Mouse (Mus musculus) embryonic facial prominence, embryonic 14.5 days (tissue): ENCODE data around the gene Tmc7. TPM values are rescaled to one million over a fixed set of nuclear protein-coding genes. Genes with fewer than 3 reads are reported as not detected.
A peak's percentile ranks its signal among the peaks of the same experiment; 100 is the strongest.

Source experiments
- ATAC-seq: fragments of 200-750 bp; cut with Nextera tagmentation; 2 replicates; pipeline ENCODE4 v1.8.0; 2017; ENCODE audit warnings: low read depth, moderate number of reproducible peaks, moderate TSS enrichment
- DNase-seq: peaks from one replicate; pipeline ENCODE4 v3.0.0-alpha.2; 2015; ENCODE audit warnings: low spot score
- H3K27ac ChIP-seq: fragments of 300-500 bp; sonication (generic); replicated peaks from 2 replicates; pipeline ENCODE4 v1.5.1; 2014; ENCODE audit warnings: low read depth, mild to moderate bottlenecking, low read length, moderate library complexity
- H3K27me3 ChIP-seq: fragments of 300-500 bp; sonication (generic); replicated peaks from 2 replicates; pipeline ENCODE4 v1.6.1; 2014; ENCODE audit warnings: low read length; ENCODE audit not compliant: control insufficient read depth, insufficient read depth
- H3K36me3 ChIP-seq: fragments of 300-500 bp; sonication (generic); 2 replicates; pipeline ENCODE4 v1.6.1; 2014; ENCODE audit warnings: low read length, mixed read lengths; ENCODE audit not compliant: control insufficient read depth, insufficient read depth
- H3K4me1 ChIP-seq: fragments of 300-500 bp; sonication (generic); 2 replicates; pipeline ENCODE4 v1.6.1; 2014; ENCODE audit warnings: antibody characterized with exemption, low read length; ENCODE audit not compliant: control insufficient read depth, insufficient read depth
- H3K4me2 ChIP-seq: fragments of 300-500 bp; sonication (generic); 2 replicates; pipeline ENCODE4 v1.6.1; 2014; ENCODE audit warnings: low read depth, mild to moderate bottlenecking, low read length, moderate library complexity, mixed read lengths
- H3K4me3 ChIP-seq: fragments of 300-500 bp; sonication (generic); 2 replicates; pipeline ENCODE4 v1.5.1; 2014; ENCODE audit warnings: low read depth, mild to moderate bottlenecking, low read length
- H3K9ac ChIP-seq: fragments of 300-500 bp; sonication (generic); 2 replicates; pipeline ENCODE4 v1.6.1; 2014; ENCODE audit warnings: low read depth, mild to moderate bottlenecking, low read length, moderate library complexity, mixed read lengths
- H3K9me3 ChIP-seq: fragments of 300-500 bp; sonication (generic); 2 replicates; pipeline ENCODE4 v1.6.1; 2016; ENCODE audit warnings: low read length; ENCODE audit not compliant: control insufficient read depth
- WGBS: fragments of 180-500 bp; shearing (Covaris S2); extraction: QIAGEN DNeasy Blood & Tissue Kit; methylation state at CpG from one replicate; pipeline ENCODE4 v1.1.7; 2014; 5-methylcytosine and 5-hydroxymethylcytosine counted together
- polyA plus RNA-seq: library from polyadenylated mRNA; unstranded; fragments of >200 nt; fragmentation: Nextera tagmentation; extraction: Ambion mirVana; gene quantifications from 2 replicates; pipeline ENCODE4 v1.2.1, GENCODE M21; 2014

Gene Tmc7
- polyA plus RNA-seq, 1 experiment from 2014 or later, result 5.9 TPM

DNA sequence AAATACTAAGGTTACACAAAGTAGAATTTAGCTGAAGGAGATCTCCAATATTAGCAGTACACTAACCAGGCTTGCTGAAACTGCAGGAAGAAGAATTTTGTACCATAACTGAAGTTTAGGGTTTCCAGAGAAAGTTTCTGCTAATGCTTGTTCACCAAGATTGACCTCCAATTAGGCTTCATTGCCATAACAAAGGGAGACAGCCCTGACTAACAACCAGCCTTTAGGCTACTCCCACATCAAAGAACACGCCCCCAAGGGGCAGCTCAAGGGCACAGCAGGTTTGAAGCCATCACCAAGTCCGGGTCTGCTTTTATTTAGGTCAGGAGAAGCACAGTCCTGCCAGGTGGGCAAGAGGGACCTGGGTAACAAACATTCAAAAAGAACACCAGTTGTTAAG is 4.6 kb downstream of the Tmc7 start:
- Histone ChIP-seq H3K4me1 (0 out of 2 replicates have a peak, but pooled peaks cover 2% of the 10 kb centered on the region), H3K27ac (no peak overlapping the region), H3K9me3 (0 out of 2 replicates have a peak, but pooled peaks cover 4% of the 10 kb centered on the region), H3K27me3 (no peaks in the 10 kb centered on the region), H3K36me3 (0 out of 2 replicates have a peak, but pooled peaks cover 4% of the 10 kb centered on the region), H3K4me3 (no peak overlapping the region), H3K4me2 (no peak overlapping the region), H3K9ac (no peak overlapping the region)
- WGBS, result 62% methylated on average over 2 of the region's 2 CpGs
- ATAC-seq, result no peak
- no peak for DNase-seq

DNA sequence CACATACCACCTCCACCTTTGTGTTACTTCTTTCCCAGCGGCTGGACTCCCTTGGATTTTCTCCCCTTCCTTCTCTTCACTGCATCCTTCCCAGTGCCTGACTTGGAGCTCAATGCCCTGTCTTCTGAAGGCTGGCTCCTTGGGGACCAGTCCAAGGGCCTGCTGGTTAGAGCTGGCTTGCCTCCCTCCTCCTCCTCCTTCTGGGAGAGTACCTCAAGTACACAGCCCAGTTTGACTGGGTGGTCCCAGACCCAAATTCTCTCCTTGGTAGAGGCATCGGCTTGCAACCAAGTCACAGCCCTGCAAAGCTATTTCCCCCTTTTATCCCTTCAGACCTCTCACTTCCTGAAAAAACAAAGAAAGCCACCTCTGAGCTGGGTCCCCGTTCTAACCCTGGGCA is 6.3 kb downstream of the Tmc7 start:
- no peak overlapping the region for H3K4me3 ChIP-seq
- H3K27me3 ChIP-seq, result no peaks in the 10 kb centered on the region
- 0 out of 2 replicates have a peak, but pooled peaks cover 4% of the 10 kb centered on the region for H3K36me3 ChIP-seq
- no peaks in the 10 kb centered on the region for H3K4me1 ChIP-seq
- DNase-seq, result no peak
- no peak for ATAC-seq
- H3K27ac ChIP-seq, result no peak overlapping the region
- no peak overlapping the region for H3K4me2 ChIP-seq
- H3K9ac ChIP-seq, result no peak overlapping the region
- H3K9me3 ChIP-seq, result 0 out of 2 replicates have a peak, but pooled peaks cover 4% of the 10 kb centered on the region
- WGBS, result 61% methylated on average over 3 of the region's 3 CpGs

DNA sequence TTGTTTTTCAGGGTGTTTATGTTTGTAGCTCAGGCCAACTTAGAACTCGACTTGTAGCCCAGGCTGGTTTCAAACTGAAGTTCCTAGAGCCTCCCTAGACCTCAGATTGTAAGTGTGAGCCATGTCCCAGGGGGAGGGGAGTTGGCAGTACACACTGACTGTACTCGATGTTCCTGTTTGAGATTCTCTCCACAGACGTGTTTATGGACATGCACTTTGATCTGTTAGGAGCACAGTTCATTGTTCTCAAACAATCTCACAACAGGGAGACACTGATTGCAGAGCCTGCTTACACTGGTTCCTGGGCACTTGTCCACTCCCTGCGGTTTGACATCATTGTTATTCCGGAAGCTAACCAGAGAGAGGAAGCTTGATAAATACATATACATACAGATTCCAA is 12.5 kb downstream of the Tmc7 start:
- Histone ChIP-seq H3K9me3 (peaks cover 3% of the 10 kb centered on the region; the same call in 1 of the 2 replicates), H3K4me1 (no peaks in the 10 kb centered on the region), H3K36me3 (no peaks in the 10 kb centered on the region), H3K9ac (no peak overlapping the region), H3K4me2 (no peak overlapping the region), H3K4me3 (no peak overlapping the region), H3K27ac (no peak overlapping the region), H3K27me3 (no peaks in the 10 kb centered on the region)
- WGBS, result 70% methylated on average over 5 of the region's 5 CpGs
- ATAC-seq (no peak), DNase-seq (no peak)

DNA sequence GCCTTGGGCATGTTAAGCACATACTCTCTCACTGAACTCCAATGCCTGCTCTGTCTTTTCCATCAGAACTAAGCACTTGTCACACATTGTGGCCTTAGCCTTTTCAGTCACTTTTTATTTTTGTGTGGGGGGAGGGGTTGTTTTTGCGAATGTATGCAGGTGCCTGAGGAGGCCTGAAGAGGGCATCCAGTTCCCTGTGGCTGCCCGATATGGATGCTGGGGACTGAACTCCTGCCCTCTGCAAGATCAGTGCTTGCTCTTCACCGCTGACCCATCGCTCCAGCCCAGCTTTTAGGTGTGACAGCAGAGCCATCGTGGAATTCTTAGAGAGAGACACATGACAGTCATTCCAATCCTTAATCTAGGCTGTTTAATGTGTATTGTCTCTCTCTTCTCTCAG is 13.2 kb downstream of the Tmc7 start:
- Histone ChIP-seq H3K36me3 (no peaks in the 10 kb centered on the region), H3K27ac (no peak overlapping the region), H3K4me1 (no peaks in the 10 kb centered on the region), H3K4me2 (no peak overlapping the region), H3K9ac (no peak overlapping the region), H3K27me3 (no peaks in the 10 kb centered on the region), H3K9me3 (peaks cover 3% of the 10 kb centered on the region; the same call in 1 of the 2 replicates), H3K4me3 (no peak overlapping the region)
- ATAC-seq (no peak), DNase-seq (no peak)
- 56% methylated on average over 5 of the region's 5 CpGs for WGBS

DNA sequence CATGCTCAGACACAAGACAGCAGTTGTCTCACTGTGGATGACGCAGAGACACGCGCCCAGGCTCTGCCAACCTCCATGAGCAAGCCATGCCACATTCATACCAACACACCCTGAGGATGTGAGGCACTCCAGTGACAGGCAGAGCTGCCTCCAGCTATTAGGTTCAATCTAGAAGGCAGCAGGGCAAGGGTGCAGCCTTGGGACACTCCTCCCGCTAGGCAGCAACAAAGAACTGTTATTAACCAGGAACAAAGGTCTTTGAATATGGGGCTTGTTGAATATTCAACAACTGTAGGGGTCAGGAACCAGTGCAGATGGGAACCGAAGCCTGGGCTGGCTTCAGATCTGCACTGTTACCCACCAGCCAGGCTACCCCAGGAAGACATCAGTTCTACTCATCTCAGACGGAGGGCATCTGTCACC is 15.4 kb downstream of the Tmc7 start:
- no peak overlapping the region for H3K9ac ChIP-seq
- no peak overlapping the region for H3K4me3 ChIP-seq
- ATAC-seq (peak; percentile 30; the same call in 1 of the 2 replicates), DNase-seq (no peak)
- no peak overlapping the region for H3K4me2 ChIP-seq
- H3K27me3 ChIP-seq, result no peaks in the 10 kb centered on the region
- H3K4me1 ChIP-seq, result no peaks in the 10 kb centered on the region
- peaks cover 3% of the 10 kb centered on the region; the same call in 1 of the 2 replicates for H3K9me3 ChIP-seq
- 0 out of 2 replicates have a peak, but pooled peaks cover 4% of the 10 kb centered on the region for H3K36me3 ChIP-seq
- 62% methylated on average over 6 of the region's 6 CpGs for WGBS
- no peak overlapping the region for H3K27ac ChIP-seq

DNA sequence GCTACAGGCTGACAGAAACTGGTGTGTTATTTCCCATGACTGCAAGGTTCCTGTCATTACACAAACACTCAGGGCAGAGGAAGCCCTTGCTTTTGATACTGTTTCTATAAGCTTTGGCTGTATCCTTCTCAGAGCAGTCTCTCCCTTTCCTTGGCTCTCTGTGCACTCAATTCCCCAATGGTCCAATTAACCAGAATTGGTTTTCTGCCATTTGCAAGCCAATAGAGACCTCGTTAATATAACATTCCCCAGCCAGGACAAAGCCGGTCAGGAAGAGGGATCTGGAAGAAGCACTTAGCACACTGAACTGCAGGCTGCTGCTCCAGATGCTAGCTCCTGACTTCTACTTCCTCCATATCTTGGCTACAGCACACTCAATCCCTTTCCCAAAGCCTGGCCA is 30.2 kb downstream of the Tmc7 start:
- H3K27me3 ChIP-seq, result no peaks in the 10 kb centered on the region
- DNase-seq (peak; percentile 31), ATAC-seq (peak; percentile 60; the same call in 1 of the 2 replicates)
- 0 out of 2 replicates have a peak, but pooled peaks cover 10% of the 10 kb centered on the region for H3K9me3 ChIP-seq
- H3K4me3 ChIP-seq, result no peak overlapping the region
- no peak overlapping the region for H3K27ac ChIP-seq
- H3K4me1 ChIP-seq, result no peaks in the 10 kb centered on the region
- no peak overlapping the region for H3K9ac ChIP-seq
- peaks cover 25% of the 10 kb centered on the region for H3K36me3 ChIP-seq
- WGBS, result 73% methylated on average over 2 of the region's 2 CpGs
- H3K4me2 ChIP-seq, result no peak overlapping the region

DNA sequence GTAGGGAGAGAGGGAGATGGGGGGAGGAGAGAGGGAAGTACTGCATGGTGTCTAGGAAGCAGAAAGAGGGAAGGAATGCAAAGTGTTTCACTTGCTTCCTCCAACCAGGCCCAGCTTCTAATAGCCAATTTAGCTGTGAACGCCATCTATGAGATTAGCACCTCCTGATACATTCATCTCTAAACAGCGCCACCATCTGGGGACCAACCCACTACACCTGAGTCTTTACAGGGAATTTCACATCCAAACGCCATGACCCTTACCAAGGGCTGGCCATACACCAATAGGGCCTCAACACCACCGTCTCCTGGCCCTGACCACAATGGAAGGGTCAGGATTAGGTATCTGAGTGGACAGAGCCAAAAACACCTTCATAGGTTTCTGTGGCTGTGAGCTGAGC is 30.7 kb downstream of the Tmc7 start:
- DNase-seq (no peak), ATAC-seq (no peak)
- H3K4me1 ChIP-seq, result no peaks in the 10 kb centered on the region
- peaks cover 28% of the 10 kb centered on the region for H3K36me3 ChIP-seq
- H3K27me3 ChIP-seq, result no peaks in the 10 kb centered on the region
- H3K4me2 ChIP-seq, result no peak overlapping the region
- H3K9ac ChIP-seq, result no peak overlapping the region
- H3K9me3 ChIP-seq, result 0 out of 2 replicates have a peak, but pooled peaks cover 10% of the 10 kb centered on the region
- 72% methylated on average over 4 of the region's 4 CpGs for WGBS
- H3K27ac ChIP-seq, result no peak overlapping the region
- no peak overlapping the region for H3K4me3 ChIP-seq

DNA sequence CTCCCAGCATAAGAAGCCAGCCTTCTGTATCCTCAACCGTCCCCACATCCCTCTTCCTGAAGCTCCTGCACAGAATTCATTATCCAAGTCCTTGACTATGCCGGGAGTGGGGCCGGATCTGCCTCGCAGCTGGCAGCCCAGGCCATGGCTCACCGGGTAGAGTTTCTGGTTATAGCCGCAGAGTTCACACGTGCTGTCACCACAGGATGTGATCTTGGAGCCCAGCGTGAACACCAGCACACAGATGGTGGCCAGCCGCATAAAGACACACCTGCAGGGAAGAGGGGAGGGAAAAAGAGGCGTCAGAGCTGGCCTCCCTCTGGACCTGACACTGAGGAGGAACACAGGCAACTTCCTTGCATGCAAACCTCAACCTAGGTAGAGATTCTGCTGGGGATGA is 37.1 kb downstream of the Tmc7 start:
- no peak overlapping the region for H3K4me3 ChIP-seq
- no peak overlapping the region for H3K9ac ChIP-seq
- no peak overlapping the region for H3K4me2 ChIP-seq
- no peak for DNase-seq
- H3K9me3 ChIP-seq, result 0 out of 2 replicates have a peak, but pooled peaks cover 7% of the 10 kb centered on the region
- H3K27ac ChIP-seq, result no peak overlapping the region
- no peak for ATAC-seq
- peaks cover 26% of the 10 kb centered on the region for H3K36me3 ChIP-seq
- 72% methylated on average over 10 of the region's 10 CpGs for WGBS
- H3K27me3 ChIP-seq, result no peaks in the 10 kb centered on the region
- H3K4me1 ChIP-seq, result no peaks in the 10 kb centered on the region

DNA sequence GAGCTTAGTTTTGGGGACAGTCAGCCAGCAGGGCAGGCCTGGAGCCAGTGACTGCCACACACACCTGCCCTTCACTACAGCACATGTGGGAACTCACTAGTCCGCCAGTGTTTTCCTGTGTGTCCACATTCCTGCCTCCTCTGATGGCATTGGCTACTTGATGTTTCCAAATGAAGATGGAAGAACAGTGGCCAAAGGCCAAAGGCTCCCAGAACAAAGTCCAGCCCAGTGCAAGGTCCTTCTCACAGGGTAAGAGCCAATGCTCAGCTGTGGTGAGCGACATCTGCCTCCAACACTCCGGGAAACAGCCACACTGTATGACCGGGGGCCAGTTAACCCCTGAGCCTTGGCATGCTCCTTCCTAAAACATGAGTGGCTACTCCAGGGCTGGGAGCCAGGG is 40.4 kb downstream of the Tmc7 start:
- H3K4me3 ChIP-seq, result no peak overlapping the region
- H3K27me3 ChIP-seq, result no peaks in the 10 kb centered on the region
- DNase-seq, result no peak
- H3K9me3 ChIP-seq, result no peaks in the 10 kb centered on the region
- no peaks in the 10 kb centered on the region for H3K4me1 ChIP-seq
- ATAC-seq, result no peak
- H3K9ac ChIP-seq, result no peak overlapping the region
- WGBS, result 90% methylated on average over 4 of the region's 4 CpGs
- H3K4me2 ChIP-seq, result no peak overlapping the region
- no peak overlapping the region for H3K27ac ChIP-seq
- peaks cover 2% of the 10 kb centered on the region; the same call in 1 of the 2 replicates for H3K36me3 ChIP-seq
